Mouse (Mus musculus) ES-E14 (cell line): ENCODE results near the gene Med27. TPM values are rescaled to one million over a fixed set of nuclear protein-coding genes. Genes with fewer than 3 reads are reported as not detected.

Experiments
- DNase-seq: peaks from one replicate; pipeline ENCODE4 v3.0.0-alpha.2; 2013; ENCODE audit warnings: low read depth, low spot score
- H3K27ac ChIP-seq: 2 replicates; pipeline ENCODE4 v1.5.1; 2012; ENCODE audit warnings: low read depth, mild to moderate bottlenecking, low read length, moderate library complexity, mixed read lengths; ENCODE audit not compliant: poor library complexity, insufficient read depth, severe bottlenecking
- H3K36me3 ChIP-seq: 2 replicates; pipeline ENCODE4 v1.6.1; 2012; ENCODE audit warnings: mild to moderate bottlenecking, low read length, moderate library complexity, mixed read lengths; ENCODE audit not compliant: control insufficient read depth, poor library complexity, insufficient read depth, severe bottlenecking
- H3K4me1 ChIP-seq, 2 experiments: fragments of 150-350 bp in 1 of 2; sonication (generic) in 1 of 2; 2 replicates each; pipeline ENCODE4 v1.6.1; 2012; ENCODE audit warnings: low read length in 2 of 2, mild to moderate bottlenecking in 1 of 2, mixed read lengths in 1 of 2; ENCODE audit not compliant: control insufficient read depth in 2 of 2, insufficient read depth in 2 of 2, poor library complexity in 1 of 2
- H3K4me3 ChIP-seq, 2 experiments: fragments of 150-350 bp in 1 of 2; sonication (generic) in 1 of 2; 2 replicates each; pipeline ENCODE4 v1.5.1; 2012; ENCODE audit warnings: low read length in 2 of 2, low read depth in 1 of 2, mild to moderate bottlenecking in 1 of 2, mixed read lengths in 1 of 2; ENCODE audit not compliant: insufficient read depth in 1 of 2, poor library complexity in 1 of 2, severe bottlenecking in 1 of 2
- H3K9ac ChIP-seq: 2 replicates; pipeline ENCODE4 v1.6.1; 2012; ENCODE audit warnings: low read depth, mild to moderate bottlenecking, low read length, mixed read lengths; ENCODE audit not compliant: poor library complexity, insufficient read depth, severe bottlenecking
- H3K9me3 ChIP-seq: fragments of 150-350 bp; sonication (generic); 2 replicates; pipeline ENCODE4 v1.6.1; 2012; ENCODE audit warnings: low read depth, mild to moderate bottlenecking, low read length; ENCODE audit not compliant: control insufficient read depth, insufficient read depth
- CHD2 ChIP-seq: IDR thresholded peaks from 2 replicates; pipeline ENCODE4 v1.6.1; 2014; ENCODE audit warnings: mild to moderate bottlenecking, low read depth, low read length, inconsistent platforms
- HCFC1 ChIP-seq: IDR thresholded peaks from 2 replicates; pipeline ENCODE4 v1.6.1; 2012; ENCODE audit warnings: low read length, inconsistent platforms, borderline replicate concordance; ENCODE audit not compliant: insufficient read depth
- MAFK ChIP-seq: IDR thresholded peaks from 2 replicates; pipeline ENCODE4 v1.6.1; 2014; ENCODE audit warnings: mild to moderate bottlenecking, low read depth, low read length, inconsistent platforms; ENCODE audit not compliant: insufficient read depth
- ZC3H11A ChIP-seq: IDR thresholded peaks from 2 replicates; pipeline ENCODE4 v1.6.1; 2012; ENCODE audit warnings: low read depth, mild to moderate bottlenecking, inconsistent platforms, low read length, borderline replicate concordance
- ZNF384 ChIP-seq: IDR thresholded peaks from 2 replicates; pipeline ENCODE4 v1.6.1; 2012; ENCODE audit warnings: low read depth, low read length, inconsistent platforms
- in situ Hi-C, 2 experiments: fragments of 600-800 bp; cut with MboI; formaldehyde crosslinking; loops; one replicate each; pipeline ENCODE4 v1.15.1; 2025; ENCODE audit warnings: low sequenced_read_pairs in 2 of 2, inconsistent platforms in 1 of 2; ENCODE audit not compliant: unreplicated experiment in 2 of 2
- total RNA-seq: library from RNA; depleted of rRNA; stranded (reverse); fragments of 300-350 nt; gene quantifications from 2 replicates; pipeline ENCODE4 v1.2.3, GENCODE M21; 2012

Med27 gene
- total RNA-seq, 1 experiment = 25.6 TPM

GRCm38 (mm10) chr2:29561468-29561867 is 214.8 kb downstream of the Med27 start:
- Histone ChIP-seq H3K4me1 (peaks cover 6 to 16% of the 10 kb centered on the region in 2 experiments; a peak in 2 of 4 replicates), H3K9ac (no peak overlapping the region), H3K36me3 (no peaks in the 10 kb centered on the region), H3K27ac (no peak overlapping the region), H3K4me3 (no peak overlapping the region), H3K9me3 (no peaks in the 10 kb centered on the region)
- TF ChIP-seq MAFK (no peak), HCFC1 (no peak), CHD2 (no peak), ZNF384 (no peak), ZC3H11A (no peak)
- DNase-seq = no peak
- in situ Hi-C loops = no loop called here

- no peaks in the 10 kb centered on the region for H3K36me3 ChIP-seq
- no peak overlapping the region for H3K4me3 ChIP-seq
- no peak overlapping the region for H3K9ac ChIP-seq
- in situ Hi-C loops = no loop called here
- H3K27ac ChIP-seq = no peak overlapping the region
- H3K9me3 ChIP-seq = no peaks in the 10 kb centered on the region
- H3K4me1 ChIP-seq = peaks cover 6 to 14% of the 10 kb centered on the region in 2 experiments; a peak in 2 of 4 replicates
- no peak for TF ChIP-seq ZNF384
- no peak for TF ChIP-seq ZC3H11A
- TF ChIP-seq HCFC1 = no peak
- no peak for TF ChIP-seq CHD2
- no peak for TF ChIP-seq MAFK
- DNase-seq = no peak
Measured at GRCm38 (mm10) chr2:29563986-29564385, 217.4 kb downstream of the Med27 start.

- no peak for TF ChIP-seq ZNF384
- no peak for TF ChIP-seq ZC3H11A
- no peak for TF ChIP-seq MAFK
- TF ChIP-seq HCFC1 = no peak
- Histone ChIP-seq H3K4me3 (no peak overlapping the region; a peak in 1 of 4 replicates), H3K36me3 (no peaks in the 10 kb centered on the region), H3K27ac (no peak overlapping the region), H3K4me1 (peaks cover 6 to 12% of the 10 kb centered on the region in 2 experiments; a peak in 2 of 4 replicates), H3K9ac (no peak overlapping the region), H3K9me3 (no peaks in the 10 kb centered on the region)
- no peak for DNase-seq
- in situ Hi-C loops = no loop called here
Measured at GRCm38 (mm10) chr2:29565570-29566433, 219.2 kb downstream of the Med27 start.

- Histone ChIP-seq H3K27ac (no peak overlapping the region), H3K36me3 (no peaks in the 10 kb centered on the region), H3K9ac (no peak overlapping the region), H3K4me1 (peaks cover 5 to 14% of the 10 kb centered on the region in 2 experiments; a peak in 3 of 4 replicates), H3K4me3 (no peak overlapping the region), H3K9me3 (no peaks in the 10 kb centered on the region)
- in situ Hi-C loops = no loop called here
- TF ChIP-seq ZNF384 (no peak), ZC3H11A (no peak), HCFC1 (no peak), MAFK (no peak), CHD2 (no peak)
- no peak for DNase-seq
Measured at GRCm38 (mm10) chr2:29571921-29572700, 225.5 kb downstream of the Med27 start.
